Comparison of ENCODE assay signal across 31 mouse cellular contexts in the genomic region with DNA sequence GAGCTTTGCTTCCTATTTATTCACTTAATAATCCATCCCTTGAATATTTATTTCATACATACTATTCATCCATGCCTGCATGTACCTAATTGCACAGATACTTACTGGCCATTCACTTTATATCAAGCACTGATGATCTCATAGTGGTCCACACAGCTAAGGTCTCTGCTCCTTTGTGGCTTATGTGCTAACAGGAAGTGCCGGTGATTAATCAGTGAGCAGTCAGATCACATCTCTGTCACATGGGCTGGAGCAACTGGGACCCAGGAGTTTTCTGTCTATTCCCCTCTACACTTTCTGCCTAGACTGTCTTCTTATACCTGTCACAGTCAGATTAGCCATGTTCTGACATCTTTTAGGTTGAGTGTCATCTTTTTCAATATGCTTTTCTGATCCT.
DNase-seq lines count a peak whose midpoint lies in the region; ATAC-seq lines count a peak whose summit lies in the region.
"Had no signal": no experiment of that assay in that cellular context is flagged by ENCODE, and none has a peak within 500 bp of the region (broad histone marks: within the 10 kb centered on the region; RNA-seq: fewer than 3 reads in every experiment).

No protein-coding gene starts in this region.

- H3K9me3 ChIP-seq in kidney, embryonic 16.5 days (ENCODE audit: low read length): no peaks in the 10 kb centered on the region
- H3K9me3 ChIP-seq in liver, embryonic 11.5 days (ENCODE audit: control insufficient read depth, low read length): no peaks in the 10 kb centered on the region
- H3K9me3 ChIP-seq: forebrain, embryonic 12.5 days; kidney, embryonic 15.5 days; limb, embryonic 13.5 days; liver, embryonic 12.5 days; midbrain, embryonic 10.5 days; midbrain, embryonic 15.5 days; neural tube, embryonic 13.5 days had no signal

- no peak overlapping the region for H3K4me3 ChIP-seq in kidney, embryonic 16.5 days (ENCODE audit: low read length)
- no peak overlapping the region for H3K4me3 ChIP-seq in liver, embryonic 11.5 days (ENCODE audit: low read depth, low read length)
- H3K4me3 ChIP-seq: forebrain, embryonic 12.5 days; kidney, embryonic 15.5 days; layer of hippocampus, adult 2 months; limb, embryonic 13.5 days; liver, embryonic 12.5 days; midbrain, embryonic 10.5 days; midbrain, embryonic 15.5 days; neural tube, embryonic 13.5 days had no signal

- ATAC-seq in inflammation-experienced regulatory T-cells, adult 6 months: peak; percentile 46
- ATAC-seq in kidney, embryonic 16.5 days (ENCODE audit: low FRiP score, low TSS enrichment): no peak
- ATAC-seq in liver, embryonic 11.5 days (replicated peaks; ENCODE audit: low FRiP score): no peak
- ATAC-seq: liver, embryonic 12.5 days; liver, postnatal 0 days; midbrain, embryonic 15.5 days had no signal

- H3K9ac ChIP-seq in kidney, embryonic 16.5 days (replicated peaks; ENCODE audit: low read length): no peak overlapping the region
- no peak overlapping the region for H3K9ac ChIP-seq in liver, embryonic 11.5 days (ENCODE audit: low read depth, low read length)
- H3K9ac ChIP-seq: forebrain, embryonic 12.5 days; hindbrain, embryonic 14.5 days; kidney, embryonic 15.5 days; limb, embryonic 13.5 days; liver, embryonic 12.5 days; liver, postnatal 0 days; midbrain, embryonic 15.5 days; neural tube, embryonic 13.5 days had no signal

- H3K4me2 ChIP-seq in kidney, embryonic 16.5 days (replicated peaks; ENCODE audit: low read depth, low read length): no peak overlapping the region
- no peak overlapping the region for H3K4me2 ChIP-seq in liver, embryonic 11.5 days
- H3K4me2 ChIP-seq: forebrain, embryonic 12.5 days; heart, embryonic 11.5 days; hindbrain, embryonic 14.5 days; kidney, embryonic 15.5 days; limb, embryonic 13.5 days; liver, embryonic 12.5 days; midbrain, embryonic 15.5 days; neural tube, embryonic 13.5 days had no signal

- WGBS in kidney, embryonic 16.5 days: 76% methylated on average over 1 of the region's 1 CpGs
- 37% methylated on average over 1 of the region's 1 CpGs for WGBS in liver, embryonic 11.5 days

- no peaks in the 10 kb centered on the region; the same call in 1 of the 2 replicates for H3K4me1 ChIP-seq in kidney, embryonic 16.5 days (ENCODE audit: insufficient read depth, low read length)
- no peaks in the 10 kb centered on the region; the same call in 1 of the 2 replicates for H3K4me1 ChIP-seq in liver, embryonic 11.5 days (replicated peaks; ENCODE audit: control insufficient read depth, insufficient read depth, low read length)
- H3K4me1 ChIP-seq: forebrain, embryonic 12.5 days; kidney, embryonic 15.5 days; midbrain, embryonic 10.5 days; midbrain, embryonic 15.5 days; neural tube, embryonic 13.5 days had no signal

- no peaks in the 10 kb centered on the region for H3K36me3 ChIP-seq in kidney, embryonic 16.5 days (ENCODE audit: insufficient read depth, low read length)
- no peaks in the 10 kb centered on the region for H3K36me3 ChIP-seq in liver, embryonic 11.5 days (ENCODE audit: control insufficient read depth, insufficient read depth, low read length)
- H3K36me3 ChIP-seq: forebrain, embryonic 12.5 days; kidney, embryonic 15.5 days; limb, embryonic 13.5 days; liver, embryonic 12.5 days; midbrain, embryonic 10.5 days; midbrain, embryonic 15.5 days; neural tube, embryonic 13.5 days had no signal

- H3K27ac ChIP-seq in kidney, embryonic 16.5 days (ENCODE audit: low read length): no peak overlapping the region
- no peak overlapping the region for H3K27ac ChIP-seq in liver, embryonic 11.5 days (ENCODE audit: low read depth, low read length)
- H3K27ac ChIP-seq: forebrain, embryonic 12.5 days; hindbrain, embryonic 14.5 days; kidney, embryonic 15.5 days; layer of hippocampus, adult 2 months; limb, embryonic 13.5 days; liver, embryonic 12.5 days; macrophage; midbrain, embryonic 10.5 days; midbrain, embryonic 15.5 days; neural tube, embryonic 13.5 days had no signal

- H3K27me3 ChIP-seq in kidney, embryonic 16.5 days (ENCODE audit: insufficient read depth, low read length): no peaks in the 10 kb centered on the region
- H3K27me3 ChIP-seq in liver, embryonic 11.5 days (replicated peaks; ENCODE audit: control insufficient read depth, insufficient read depth, low read length): no peaks in the 10 kb centered on the region
- H3K27me3 ChIP-seq: CH12.LX; forebrain, embryonic 12.5 days; kidney, embryonic 15.5 days; liver, embryonic 12.5 days; midbrain, embryonic 15.5 days; neural tube, embryonic 13.5 days had no signal

- peak; percentile 61 for DNase-seq in 3T3-L1 (ENCODE audit: low read depth, low spot score)
- peak; percentile 60 for DNase-seq in Muller cell, postnatal 12 days (ENCODE audit: inconsistent ontology term)
- peak; percentile 39 to 56 for DNase-seq in natural killer cell, adult 2 months (ENCODE audit: low spot score in 2 of 2)
- no peak for DNase-seq in embryo, embryonic 10 days (ENCODE audit: low spot score)
- DNase-seq in liver, embryonic 11.5 days (ENCODE audit: low spot score): no peak
- DNase-seq: adrenal gland, adult 8-10 months; cerebellum, adult 8-10 months; cerebellum, postnatal 25 days; gastrocnemius, postnatal 14 days; heart, adult 18-20 months; heart, postnatal 4 days; kidney, adult 18-20 months; kidney, postnatal 36 days; liver, postnatal 0 days; retina, postnatal 1 day; right cerebral cortex, postnatal 14 days; thymus, postnatal 4 days had no signal

Comparison
In these comparisons a context has a peak if more than half of its experiments do, and no peak if none do; other contexts are left out.
1. DNase-seq: peak in 3T3-L1 (single experiment), Muller cell, postnatal 12 days (single experiment) and natural killer cell, adult 2 months (2 of 2); none in embryo, embryonic 10 days (single experiment) and liver, embryonic 11.5 days (single experiment).